Mouse (Mus musculus): Measurements from ENCODE around the gene Ccdc34. TPM values are rescaled to one million over a fixed set of nuclear protein-coding genes. Genes with fewer than 3 reads are reported as not detected.

The Ccdc34 gene
- polyA plus RNA-seq, 1 experiment, result 4.2 TPM

DNA sequence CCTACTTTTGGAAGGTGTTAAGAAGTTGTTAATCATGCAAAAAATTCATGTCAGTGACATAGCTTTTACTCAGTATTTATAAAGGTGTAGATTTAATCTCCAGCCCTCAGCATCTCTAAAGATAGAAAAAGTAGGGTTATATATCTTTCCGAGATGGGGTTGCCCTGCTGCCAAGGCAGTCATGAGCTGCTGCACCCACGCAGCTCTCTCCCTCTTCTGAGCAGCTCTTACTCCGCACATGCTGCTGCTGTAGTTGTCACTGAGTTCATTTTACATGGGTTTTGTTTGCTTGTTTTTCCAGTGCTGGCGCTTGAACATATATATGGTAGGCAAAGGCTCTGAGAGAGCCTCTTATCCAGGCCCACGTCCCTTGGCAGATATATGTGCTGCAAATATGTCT lies 20.7 kb downstream of the Ccdc34 start:
- H3K36me3 ChIP-seq (ENCODE audit: control insufficient read depth, insufficient read depth, low read length), result no peaks in the 10 kb centered on the region
- WGBS, result 85% methylated on average over 5 of the region's 5 CpGs
- no peak for TF ChIP-seq CTCF (conservative IDR thresholded peaks at IDR 0.05; ENCODE audit: insufficient read depth, insufficient read length, low read depth, low read length)
- TF ChIP-seq POLR2A (IDR thresholded peaks at IDR 0.05; ENCODE audit: low read depth, low read length), result no peak
- no peaks in the 10 kb centered on the region for H3K27me3 ChIP-seq (replicated peaks; ENCODE audit: control insufficient read depth, insufficient read depth, low read length)
- no peaks in the 10 kb centered on the region; the same call in 1 of the 2 replicates for H3K4me1 ChIP-seq (ENCODE audit: control insufficient read depth, insufficient read depth, low read length)
- DNase-seq, result no peak
- no peak overlapping the region for H3K4me3 ChIP-seq (ENCODE audit: insufficient read depth, low read depth, low read length)
- H3K27ac ChIP-seq (ENCODE audit: insufficient read depth, low read depth, low read length), result no peak overlapping the region

GRCm38 (mm10) chr2:110042861-110043760 lies 25.5 kb downstream of the Ccdc34 start:
- TF ChIP-seq POLR2A (IDR thresholded peaks at IDR 0.05; ENCODE audit: low read depth, low read length), result no peak
- TF ChIP-seq CTCF (conservative IDR thresholded peaks at IDR 0.05; ENCODE audit: insufficient read depth, insufficient read length, low read depth, low read length), result no peak
- no peaks in the 10 kb centered on the region for H3K27me3 ChIP-seq (replicated peaks; ENCODE audit: control insufficient read depth, insufficient read depth, low read length)
- no peak for DNase-seq
- no peaks in the 10 kb centered on the region for H3K36me3 ChIP-seq (ENCODE audit: control insufficient read depth, insufficient read depth, low read length)
- no peaks in the 10 kb centered on the region; the same call in 1 of the 2 replicates for H3K4me1 ChIP-seq (ENCODE audit: control insufficient read depth, insufficient read depth, low read length)
- H3K4me3 ChIP-seq (ENCODE audit: insufficient read depth, low read depth, low read length), result no peak overlapping the region
- H3K27ac ChIP-seq (ENCODE audit: insufficient read depth, low read depth, low read length), result no peak overlapping the region
- 82% methylated on average over 5 of the region's 5 CpGs for WGBS

DNA sequence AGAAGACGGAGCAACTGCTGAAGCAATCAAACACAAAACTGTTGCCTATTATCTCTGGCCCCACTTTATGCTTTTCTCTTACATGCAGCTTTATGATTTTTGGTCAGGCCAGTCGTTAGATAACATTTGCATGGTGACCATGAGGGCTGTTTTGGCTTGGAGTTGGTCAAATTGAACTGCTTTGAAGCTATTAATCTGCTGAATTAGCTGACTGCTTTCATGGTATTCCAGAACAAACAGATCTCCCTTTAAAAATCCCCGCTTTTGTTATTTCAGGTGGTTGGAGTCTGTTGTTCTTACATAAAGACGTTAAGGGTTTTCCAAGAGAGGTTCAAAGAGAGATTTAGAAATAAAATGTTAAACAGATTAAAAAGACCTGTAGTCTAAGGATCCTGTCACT lies 40.8 kb downstream of the Ccdc34 start:
- H3K27ac ChIP-seq (ENCODE audit: insufficient read depth, low read depth, low read length), result peak overlapping the region; percentile 23; the same call in 1 of the 2 replicates
- no peaks in the 10 kb centered on the region for H3K36me3 ChIP-seq (ENCODE audit: control insufficient read depth, insufficient read depth, low read length)
- no peaks in the 10 kb centered on the region; the same call in 1 of the 2 replicates for H3K4me1 ChIP-seq (ENCODE audit: control insufficient read depth, insufficient read depth, low read length)
- WGBS, result 60% methylated on average over 4 of the region's 4 CpGs
- no peak for DNase-seq
- H3K27me3 ChIP-seq (replicated peaks; ENCODE audit: control insufficient read depth, insufficient read depth, low read length), result no peaks in the 10 kb centered on the region
- TF ChIP-seq CTCF (conservative IDR thresholded peaks at IDR 0.05; ENCODE audit: insufficient read depth, insufficient read length, low read depth, low read length), result no peak
- no peak for TF ChIP-seq POLR2A (IDR thresholded peaks at IDR 0.05; ENCODE audit: low read depth, low read length)
- no peak overlapping the region for H3K4me3 ChIP-seq (ENCODE audit: insufficient read depth, low read depth, low read length)

GRCm38 (mm10) chr2:110063131-110063530 lies 45.5 kb downstream of the Ccdc34 start:
- Histone ChIP-seq H3K4me1 (ENCODE audit: control insufficient read depth, insufficient read depth, low read length) (no peaks in the 10 kb centered on the region; the same call in 1 of the 2 replicates), H3K36me3 (ENCODE audit: control insufficient read depth, insufficient read depth, low read length) (no peaks in the 10 kb centered on the region), H3K4me3 (ENCODE audit: insufficient read depth, low read depth, low read length) (no peak overlapping the region), H3K27ac (ENCODE audit: insufficient read depth, low read depth, low read length) (no peak overlapping the region), H3K27me3 (replicated peaks; ENCODE audit: control insufficient read depth, insufficient read depth, low read length) (no peaks in the 10 kb centered on the region)
- WGBS, result 75% methylated on average over 1 of the region's 1 CpGs
- DNase-seq, result peak; percentile 60
- TF ChIP-seq POLR2A (IDR thresholded peaks at IDR 0.05; ENCODE audit: low read depth, low read length) (no peak), CTCF (conservative IDR thresholded peaks at IDR 0.05; ENCODE audit: insufficient read depth, insufficient read length, low read depth, low read length) (no peak)

DNA sequence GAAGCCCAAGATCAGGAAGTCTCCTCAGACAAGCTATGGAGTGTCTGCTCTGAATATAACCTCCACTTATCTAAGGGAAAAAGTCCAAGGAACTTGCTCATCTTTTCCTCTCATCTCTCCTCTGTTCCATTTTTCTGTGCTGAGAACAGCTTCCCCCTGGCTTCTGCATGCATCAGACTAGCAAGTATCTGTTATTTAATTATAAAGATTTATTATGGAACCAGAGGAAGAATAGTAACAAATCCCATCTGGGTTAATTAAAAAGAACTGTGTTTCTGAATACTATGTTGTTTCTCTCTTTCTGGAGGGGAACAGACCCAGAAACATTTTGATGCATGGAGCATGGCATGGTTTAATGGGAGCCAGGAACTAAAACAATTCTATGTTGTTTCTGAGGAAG lies 51.3 kb downstream of the Ccdc34 start:
- Histone ChIP-seq H3K36me3 (ENCODE audit: control insufficient read depth, insufficient read depth, low read length) (no peaks in the 10 kb centered on the region), H3K4me3 (ENCODE audit: insufficient read depth, low read depth, low read length) (no peak overlapping the region), H3K27me3 (replicated peaks; ENCODE audit: control insufficient read depth, insufficient read depth, low read length) (no peaks in the 10 kb centered on the region), H3K27ac (ENCODE audit: insufficient read depth, low read depth, low read length) (no peak overlapping the region), H3K4me1 (ENCODE audit: control insufficient read depth, insufficient read depth, low read length) (no peaks in the 10 kb centered on the region)
- DNase-seq, result no peak
- TF ChIP-seq CTCF (conservative IDR thresholded peaks at IDR 0.05; ENCODE audit: insufficient read depth, insufficient read length, low read depth, low read length), result no peak
- TF ChIP-seq POLR2A (IDR thresholded peaks at IDR 0.05; ENCODE audit: low read depth, low read length), result no peak

- DNase-seq, result no peak
- no peak overlapping the region for H3K4me3 ChIP-seq (ENCODE audit: insufficient read depth, low read depth, low read length)
- 90% methylated on average over 6 of the region's 6 CpGs for WGBS
- H3K27ac ChIP-seq (ENCODE audit: insufficient read depth, low read depth, low read length), result no peak overlapping the region
- no peak for TF ChIP-seq CTCF (conservative IDR thresholded peaks at IDR 0.05; ENCODE audit: insufficient read depth, insufficient read length, low read depth, low read length)
- TF ChIP-seq POLR2A (IDR thresholded peaks at IDR 0.05; ENCODE audit: low read depth, low read length), result no peak
- no peaks in the 10 kb centered on the region for H3K36me3 ChIP-seq (ENCODE audit: control insufficient read depth, insufficient read depth, low read length)
- no peaks in the 10 kb centered on the region for H3K4me1 ChIP-seq (ENCODE audit: control insufficient read depth, insufficient read depth, low read length)
- H3K27me3 ChIP-seq (replicated peaks; ENCODE audit: control insufficient read depth, insufficient read depth, low read length), result no peaks in the 10 kb centered on the region
These were observed 55.4 kb downstream of the Ccdc34 start for GRCm38 (mm10) chr2:110073023-110073422.

- Histone ChIP-seq H3K4me1 (ENCODE audit: control insufficient read depth, insufficient read depth, low read length) (no peaks in the 10 kb centered on the region), H3K4me3 (ENCODE audit: insufficient read depth, low read depth, low read length) (no peak overlapping the region), H3K27ac (ENCODE audit: insufficient read depth, low read depth, low read length) (no peak overlapping the region), H3K27me3 (replicated peaks; ENCODE audit: control insufficient read depth, insufficient read depth, low read length) (no peaks in the 10 kb centered on the region), H3K36me3 (ENCODE audit: control insufficient read depth, insufficient read depth, low read length) (no peaks in the 10 kb centered on the region)
- no peak for DNase-seq
- 88% methylated on average over 6 of the region's 6 CpGs for WGBS
- TF ChIP-seq POLR2A (IDR thresholded peaks at IDR 0.05; ENCODE audit: low read depth, low read length) (no peak), CTCF (conservative IDR thresholded peaks at IDR 0.05; ENCODE audit: insufficient read depth, insufficient read length, low read depth, low read length) (no peak)
These were observed 57.2 kb downstream of the Ccdc34 start for GRCm38 (mm10) chr2:110074646-110075452.
